Mouse (Mus musculus) kidney, postnatal 14 days (tissue): ENCODE measurements at regions not wholly inside any gene's neighbourhood (a gene's known extent, or its start where the extent isn't known, plus 50 kb on each side); places are given as distances from the start of the nearest gene placed in this dataset.

Source experiments
- DNase-seq: peaks from one replicate; pipeline ENCODE4 v3.0.0; 2022; ENCODE audit warnings: mixed read lengths

GRCm38 (mm10) chr9:117689946-117690345 lies 60.2 kb upstream of the Rbms3 start:
- DNase-seq, result no peak
